Mouse (Mus musculus) layer of hippocampus, adult 8-10 months (tissue): Measurements from ENCODE around the gene 1110002E22Rik. TPM values are rescaled to one million over a fixed set of nuclear protein-coding genes. Genes with fewer than 3 reads are reported as not detected.

ENCODE experiments used
- DNase-seq, 2 experiments: peaks; one replicate each; pipeline ENCODE4 v3.0.0; 2022; ENCODE audit warnings: low spot score in 2 of 2
- total RNA-seq, 4 experiments: library from RNA; stranded (reverse); gene quantifications; 2 replicates each; pipeline ENCODE4 v1.2.4; 2022

1110002E22Rik gene
- total RNA-seq: 1 to 10 TPM; 1.2 to 2.3 (median 2.0) TPM

- no peak for DNase-seq
Observed at GRCm38 (mm10) chr3:138064732-138065645, at the start of gene 1110002E22Rik. Gene 1110002E22Rik, plus strand, starts transcription at chr3:138065052.

GRCm38 (mm10) chr3:138016810-138017209 is 48.0 kb upstream of the 1110002E22Rik start:
- no peak for DNase-seq

- no peak for DNase-seq
Observed at GRCm38 (mm10) chr3:138022003-138022402, 42.8 kb upstream of the 1110002E22Rik start.

- DNase-seq: no peak
Observed at GRCm38 (mm10) chr3:138022651-138023050, 42.2 kb upstream of the 1110002E22Rik start.

GRCm38 (mm10) chr3:138026286-138026685 is 38.6 kb upstream of the 1110002E22Rik start:
- DNase-seq: peak; percentile 4 to 12

GRCm38 (mm10) chr3:138027575-138028362 is 37.1 kb upstream of the 1110002E22Rik start:
- no peak for DNase-seq

- DNase-seq: peak; percentile 12 to 14
Observed at GRCm38 (mm10) chr3:138029351-138029750, 35.5 kb upstream of the 1110002E22Rik start.

GRCm38 (mm10) chr3:138030563-138030962 is 34.3 kb upstream of the 1110002E22Rik start:
- DNase-seq: no peak

GRCm38 (mm10) chr3:138033986-138034385 is 30.9 kb upstream of the 1110002E22Rik start:
- no peak for DNase-seq

GRCm38 (mm10) chr3:138040938-138041337 is 23.9 kb upstream of the 1110002E22Rik start:
- no peak for DNase-seq

GRCm38 (mm10) chr3:138041591-138042301 is 23.1 kb upstream of the 1110002E22Rik start:
- DNase-seq: no peak

GRCm38 (mm10) chr3:138043316-138043715 is 21.5 kb upstream of the 1110002E22Rik start:
- DNase-seq: no peak

- no peak for DNase-seq
Observed at GRCm38 (mm10) chr3:138049555-138049954, 15.3 kb upstream of the 1110002E22Rik start.

- no peak for DNase-seq
Observed at GRCm38 (mm10) chr3:138050772-138051171, 14.1 kb upstream of the 1110002E22Rik start.

GRCm38 (mm10) chr3:138051431-138051830 is 13.4 kb upstream of the 1110002E22Rik start:
- DNase-seq: no peak

GRCm38 (mm10) chr3:138053969-138054368 is 10.9 kb upstream of the 1110002E22Rik start:
- no peak for DNase-seq

GRCm38 (mm10) chr3:138056976-138057375 is 7.9 kb upstream of the 1110002E22Rik start:
- DNase-seq: no peak

- no peak for DNase-seq
Observed at GRCm38 (mm10) chr3:138058226-138058625, 6.6 kb upstream of the 1110002E22Rik start.

- no peak for DNase-seq
Observed at GRCm38 (mm10) chr3:138060429-138060828, 4.4 kb upstream of the 1110002E22Rik start.

- no peak for DNase-seq
Observed at GRCm38 (mm10) chr3:138061205-138061911, 3.5 kb upstream of the 1110002E22Rik start.

GRCm38 (mm10) chr3:138062673-138063072 is 2.2 kb upstream of the 1110002E22Rik start:
- DNase-seq: no peak
